Mouse (Mus musculus): Measurements from ENCODE around the gene B4gat1.
A peak's percentile ranks its signal among the peaks of the same experiment; 100 is the strongest.

DNA sequence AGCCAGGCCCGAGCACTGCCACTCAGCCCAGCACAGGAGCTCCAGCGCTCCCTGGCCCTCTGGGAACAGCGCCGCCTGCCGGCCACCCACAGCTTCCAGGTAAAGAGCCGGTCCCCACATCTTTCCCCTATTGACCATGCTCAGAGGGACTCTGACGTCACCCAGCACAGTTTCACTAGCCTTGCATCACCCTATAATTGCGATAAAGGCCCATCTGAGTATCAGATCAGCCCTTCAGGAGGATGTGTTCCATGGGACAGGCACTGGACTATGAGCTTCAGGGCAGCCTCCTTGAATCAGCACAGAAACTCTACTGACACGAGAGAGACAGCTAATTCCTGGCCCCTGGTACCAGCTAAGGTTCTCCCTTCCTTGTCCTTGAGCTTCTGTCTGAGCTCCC is 15.3 kb downstream of the B4gat1 start:
- no peak for TF ChIP-seq POLR2A (IDR thresholded peaks at IDR 0.05; ENCODE audit: borderline replicate concordance, insufficient read depth, low read length)
- peak; percentile 60 for TF ChIP-seq CTCF (IDR thresholded peaks at IDR 0.05; ENCODE audit: borderline replicate concordance, insufficient read depth, low read depth, low read length)

Measured in cerebellum, adult 2 months (tissue).